Mouse (Mus musculus) midbrain, postnatal 0 days (tissue): ENCODE results near the gene Bsdc1. TPM values are rescaled to one million over a fixed set of nuclear protein-coding genes. Genes with fewer than 3 reads are reported as not detected.

Source experiments
- polyA plus RNA-seq: library from polyadenylated mRNA; unstranded; fragments of >200 nt; fragmentation: Nextera tagmentation; extraction: Ambion mirVana; gene quantifications from 2 replicates; pipeline ENCODE4 v1.2.1, GENCODE M21; 2015
- total RNA-seq: library from RNA; depleted of rRNA; stranded (reverse); fragments of >200 nt; gene quantifications from 2 replicates; pipeline ENCODE4 v1.2.3, GENCODE M21; 2014; rRNA removed

The Bsdc1 gene
- total and polyA plus RNA-seq, 2 experiments from 2014 or later: 27.1 to 58.9 TPM

Other genes starting within 250 kb of the Bsdc1 start
- 16.6 and 25.6 TPM in 2 replicates for gene C77080, start 200.2 kb upstream of the Bsdc1 start, total RNA-seq
- 5.2 and 5.5 TPM in 2 replicates for gene C77080, start 200.2 kb upstream of the Bsdc1 start, polyA plus RNA-seq
- gene Sync, start 174.0 kb upstream of the Bsdc1 start, total RNA-seq: 2.1 and 2.6 TPM in 2 replicates
- gene Sync, start 174.0 kb upstream of the Bsdc1 start, polyA plus RNA-seq: 1.1 and 1.3 TPM in 2 replicates
- 79.2 and 82.4 TPM in 2 replicates for gene Rbbp4, start 126.2 kb upstream of the Bsdc1 start, total RNA-seq
- 187 and 198 TPM in 2 replicates for gene Rbbp4, start 126.2 kb upstream of the Bsdc1 start, polyA plus RNA-seq
- 2.9 and 4.1 TPM in 2 replicates for gene Zbtb8os, start 125.9 kb upstream of the Bsdc1 start, total RNA-seq
- gene Zbtb8os, start 125.9 kb upstream of the Bsdc1 start, polyA plus RNA-seq: 15.6 and 20.6 TPM in 2 replicates
- gene Zbtb8a, start 83.5 kb upstream of the Bsdc1 start, total RNA-seq: 22.9 and 25.2 TPM in 2 replicates
- 15.5 and 15.8 TPM in 2 replicates for gene Zbtb8a, start 83.5 kb upstream of the Bsdc1 start, polyA plus RNA-seq
- 14.3 and 15.1 TPM in 2 replicates for gene Zbtb8b, start 20.7 kb upstream of the Bsdc1 start, total RNA-seq
- 14.5 and 15.9 TPM in 2 replicates for gene Zbtb8b, start 20.7 kb upstream of the Bsdc1 start, polyA plus RNA-seq
- gene Tssk3, start 29.4 kb downstream of the Bsdc1 start, total RNA-seq: 0.16 and 2.5 TPM in 2 replicates
- 1.7 and 1.8 TPM in 2 replicates for gene Tssk3, start 29.4 kb downstream of the Bsdc1 start, polyA plus RNA-seq
- 2.2 TPM in 1 of 2 replicates, not detected in the other for gene Fam229a, start 29.6 kb downstream of the Bsdc1 start, total RNA-seq
- 4.3 and 5.4 TPM in 2 replicates for gene Fam229a, start 29.6 kb downstream of the Bsdc1 start, polyA plus RNA-seq
- 1,529 and 1,586 TPM in 2 replicates for gene Marcksl1, start 52.0 kb downstream of the Bsdc1 start, total RNA-seq
- gene Marcksl1, start 52.0 kb downstream of the Bsdc1 start, polyA plus RNA-seq: 1,678 and 1,776 TPM in 2 replicates
- gene Hdac1, start 81.1 kb downstream of the Bsdc1 start, total RNA-seq: 28.3 and 31.2 TPM in 2 replicates
- gene Hdac1, start 81.1 kb downstream of the Bsdc1 start, polyA plus RNA-seq: 48.4 and 48.9 TPM in 2 replicates
- 17.5 and 20.4 TPM in 2 replicates for gene Lck, start 112.1 kb downstream of the Bsdc1 start, total RNA-seq
- gene Lck, start 112.1 kb downstream of the Bsdc1 start, polyA plus RNA-seq: 17.5 and 20.7 TPM in 2 replicates
- gene Fam167b, start 117.0 kb downstream of the Bsdc1 start, total RNA-seq: not detected in 2 replicates
- gene Fam167b, start 117.0 kb downstream of the Bsdc1 start, polyA plus RNA-seq: not detected in 2 replicates
- 282 and 300 TPM in 2 replicates for gene Eif3i, start 139.1 kb downstream of the Bsdc1 start, total RNA-seq
- 213 and 222 TPM in 2 replicates for gene Eif3i, start 139.1 kb downstream of the Bsdc1 start, polyA plus RNA-seq
- 146 and 189 TPM in 2 replicates for gene Tmem234, start 139.1 kb downstream of the Bsdc1 start, total RNA-seq
- 210 and 232 TPM in 2 replicates for gene Tmem234, start 139.1 kb downstream of the Bsdc1 start, polyA plus RNA-seq
- 0.82 and 3.9 TPM in 2 replicates for gene Dcdc2b, start 152.7 kb downstream of the Bsdc1 start, total RNA-seq
- 2.7 and 4.4 TPM in 2 replicates for gene Dcdc2b, start 152.7 kb downstream of the Bsdc1 start, polyA plus RNA-seq
- gene Iqcc, start 157.5 kb downstream of the Bsdc1 start, total RNA-seq: 7.9 and 33.0 TPM in 2 replicates
- gene Iqcc, start 157.5 kb downstream of the Bsdc1 start, polyA plus RNA-seq: 17.2 and 20.2 TPM in 2 replicates
- gene Ccdc28b, start 162.4 kb downstream of the Bsdc1 start, total RNA-seq: 78.8 and 96.0 TPM in 2 replicates
- gene Ccdc28b, start 162.4 kb downstream of the Bsdc1 start, polyA plus RNA-seq: 174 and 182 TPM in 2 replicates
- 33.4 and 38.2 TPM in 2 replicates for gene Txlna, start 179.5 kb downstream of the Bsdc1 start, total RNA-seq
- 25.6 and 27.2 TPM in 2 replicates for gene Txlna, start 179.5 kb downstream of the Bsdc1 start, polyA plus RNA-seq
- 63.1 and 65.3 TPM in 2 replicates for gene Kpna6, start 211.2 kb downstream of the Bsdc1 start, total RNA-seq
- gene Kpna6, start 211.2 kb downstream of the Bsdc1 start, polyA plus RNA-seq: 13.5 and 14.9 TPM in 2 replicates
- gene Tmem39b, start 235.3 kb downstream of the Bsdc1 start, total RNA-seq: 26.0 and 29.6 TPM in 2 replicates
- gene Tmem39b, start 235.3 kb downstream of the Bsdc1 start, polyA plus RNA-seq: 15.9 and 16.4 TPM in 2 replicates